Mouse (Mus musculus) bone marrow, adult 2 months (tissue): ENCODE results near the gene Hpd. TPM values are rescaled to one million over a fixed set of nuclear protein-coding genes. Genes with fewer than 3 reads are reported as not detected.

Experiments
- H3K27ac ChIP-seq: fragments of 200-500 bp; 2 replicates; pipeline ENCODE4 v1.5.1; 2012; ENCODE audit warnings: low read depth, mild to moderate bottlenecking, control low read depth, inconsistent platforms, low read length; ENCODE audit not compliant: control insufficient read depth, poor library complexity, insufficient read depth
- H3K4me1 ChIP-seq: fragments of 200-500 bp; 2 replicates; pipeline ENCODE4 v1.6.1; 2011; ENCODE audit warnings: low read length; ENCODE audit not compliant: control insufficient read depth, insufficient read depth
- H3K4me3 ChIP-seq: fragments of 200-500 bp; replicated peaks from 2 replicates; pipeline ENCODE3; 2011; ENCODE audit warnings: mild to moderate bottlenecking, low read depth, low read length, control low read depth; ENCODE audit not compliant: control insufficient read depth
- CTCF ChIP-seq: fragments of 200-500 bp; IDR thresholded peaks from 2 replicates; pipeline ENCODE4 v1.5.1; 2011; ENCODE audit warnings: low read length, control low read depth; ENCODE audit not compliant: control insufficient read depth, insufficient read depth
- POLR2A ChIP-seq: fragments of 200-500 bp; IDR thresholded peaks from 2 replicates; pipeline ENCODE4 v1.6.1; 2011; ENCODE audit warnings: low read depth, mild to moderate bottlenecking, control low read depth, low read length, borderline replicate concordance; ENCODE audit not compliant: control insufficient read depth
- whole genome bisulfite sequencing: fragments of 180-500 bp; shearing (Covaris S2); methylation state at CpG from one replicate; pipeline ENCODE4 v1.1.7; 2018; 5-methylcytosine and 5-hydroxymethylcytosine counted together
- polyA plus RNA-seq: library from polyadenylated mRNA; stranded (reverse); fragments of >200 nt; gene quantifications from 2 replicates; pipeline ENCODE4 v1.2.4, GENCODE M21; 2011; ENCODE audit warnings: low replicate concordance; ENCODE audit not compliant: missing spikeins, insufficient read depth, insufficient read length

Gene Hpd
- polyA plus RNA-seq, 1 experiment: 21.0 TPM

DNA sequence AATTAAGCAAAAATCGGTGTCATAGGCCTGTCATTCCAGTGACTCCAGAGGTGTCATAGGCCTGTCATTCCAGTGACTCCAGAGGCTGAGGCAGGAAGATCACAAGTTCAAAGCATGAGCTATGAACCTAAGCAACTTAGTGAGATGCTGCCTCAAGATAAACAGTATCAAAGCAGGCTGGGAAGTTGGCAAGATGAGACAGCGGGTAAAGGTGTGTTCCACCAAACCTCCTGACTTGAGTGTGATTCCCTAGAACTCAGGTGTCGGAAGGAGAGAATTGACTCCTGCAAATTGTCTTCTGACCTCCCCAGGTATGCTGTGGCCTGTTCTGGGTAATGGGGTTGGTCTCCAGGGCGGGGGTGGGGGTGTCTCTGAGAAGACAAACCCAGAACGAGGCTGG lies 13.2 kb downstream of the Hpd start, which contains the start of gene Psmd9:
Psmd9 (plus strand) TSS at position 130 of the 400 bp plus-strand sequence.
- 80% methylated on average over 5 of the region's 5 CpGs for WGBS
- Histone ChIP-seq H3K27ac (no peak within 1 kb of the TSS), H3K4me1 (no peaks in the 10 kb centered on the region), H3K4me3 (no peak within 1 kb of the TSS)
- TF ChIP-seq CTCF: no peak
- TF ChIP-seq POLR2A: no peak

DNA sequence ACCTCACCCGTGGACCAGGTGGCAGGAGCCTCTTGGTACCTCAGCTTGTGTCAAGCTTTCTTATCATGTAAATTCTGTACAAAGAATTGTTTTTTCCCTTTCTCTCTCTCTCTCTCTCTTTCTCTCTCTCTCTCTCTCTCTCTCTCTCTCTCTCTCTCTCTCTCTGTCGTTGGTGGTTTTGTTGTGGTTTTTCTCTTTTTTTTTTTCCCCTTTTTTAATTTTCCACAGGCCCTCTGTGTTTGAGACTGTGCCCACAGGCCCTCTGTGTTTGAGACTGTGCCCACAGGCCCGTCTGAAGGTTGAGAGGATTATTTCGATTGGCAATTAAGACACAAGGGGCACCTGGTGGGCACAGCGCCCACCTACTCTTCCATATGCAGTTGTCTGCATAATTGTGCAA lies 14.9 kb downstream of the Hpd start:
- TF ChIP-seq POLR2A: no peak
- no peak for TF ChIP-seq CTCF
- Histone ChIP-seq H3K4me3 (no peak overlapping the region), H3K4me1 (no peaks in the 10 kb centered on the region), H3K27ac (no peak overlapping the region)
- 28% methylated on average over 5 of the region's 5 CpGs for WGBS

DNA sequence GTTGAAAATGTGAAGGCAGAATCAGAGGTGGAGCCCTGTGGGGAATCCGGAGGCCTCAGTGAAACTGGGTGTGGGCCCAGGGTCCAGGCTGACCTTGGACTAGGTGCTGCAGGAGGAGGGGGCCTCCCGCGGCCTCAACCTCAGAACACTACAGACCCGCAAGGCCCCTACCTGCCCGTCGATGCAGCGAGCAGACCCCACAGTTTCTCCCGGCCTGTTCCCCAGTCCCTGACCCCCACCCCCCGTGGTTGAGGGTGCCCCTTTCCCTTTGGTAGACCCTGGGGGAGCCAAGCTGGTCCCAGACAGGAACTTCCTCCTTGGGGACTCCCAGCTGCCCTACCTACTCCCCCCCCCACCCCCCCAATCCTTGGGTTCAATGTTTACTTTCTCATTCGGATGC lies 16.1 kb downstream of the Hpd start:
- WGBS: 75% methylated on average over 10 of the region's 10 CpGs
- no peak overlapping the region for H3K27ac ChIP-seq
- H3K4me1 ChIP-seq: no peaks in the 10 kb centered on the region
- TF ChIP-seq CTCF (no peak), POLR2A (no peak)
- H3K4me3 ChIP-seq: no peak overlapping the region

DNA sequence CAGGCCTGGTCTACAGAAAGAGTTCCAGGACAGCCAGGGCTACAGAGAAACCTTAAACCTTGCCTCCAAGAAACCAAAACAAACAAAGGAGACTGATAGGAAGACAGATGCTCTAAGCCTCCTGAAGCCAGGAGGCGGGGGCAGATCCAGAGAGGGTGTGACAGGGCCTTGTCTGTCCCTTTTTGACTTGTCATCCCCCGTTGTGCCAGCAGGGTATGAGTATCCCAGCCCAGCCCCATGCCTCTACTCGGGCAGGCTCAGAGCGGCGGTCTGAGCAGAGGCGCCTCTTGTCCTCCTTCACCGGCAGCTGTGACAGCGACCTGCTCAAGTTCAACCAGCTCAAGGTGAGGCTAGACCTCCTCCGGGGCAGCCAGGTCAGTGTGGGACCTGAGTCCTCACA lies 19.6 kb downstream of the Hpd start:
- Histone ChIP-seq H3K4me1 (no peaks in the 10 kb centered on the region), H3K27ac (no peak overlapping the region), H3K4me3 (no peak overlapping the region)
- WGBS: 89% methylated on average over 9 of the region's 9 CpGs
- no peak for TF ChIP-seq CTCF
- TF ChIP-seq POLR2A: no peak

DNA sequence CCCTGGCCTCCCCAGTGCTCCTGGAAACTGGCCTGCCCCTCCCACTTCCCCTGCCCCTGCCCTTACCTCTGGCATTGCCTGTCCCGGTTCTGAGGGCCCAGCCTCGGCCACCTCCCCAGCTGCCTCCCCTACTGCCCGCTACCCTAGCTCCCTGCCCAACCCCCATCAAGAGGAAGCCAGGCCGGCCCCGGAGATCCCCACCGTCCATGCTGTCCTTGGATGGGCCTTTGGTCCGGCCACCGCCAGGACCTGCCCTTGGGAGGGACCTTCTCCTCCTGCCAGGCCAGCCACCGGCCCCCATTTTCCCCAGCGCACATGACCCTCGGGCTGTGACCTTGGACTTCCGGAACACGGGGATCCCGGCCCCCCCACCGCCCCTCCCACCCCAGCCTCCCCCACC lies 22.2 kb downstream of the Hpd start:
- Histone ChIP-seq H3K4me1 (no peaks in the 10 kb centered on the region), H3K4me3 (no peak overlapping the region), H3K27ac (no peak overlapping the region)
- WGBS: 95% methylated on average over 15 of the region's 15 CpGs
- TF ChIP-seq CTCF (no peak), POLR2A (no peak)

- no peak overlapping the region for H3K27ac ChIP-seq
- no peaks in the 10 kb centered on the region for H3K4me1 ChIP-seq
- WGBS: 97% methylated on average over 15 of the region's 15 CpGs
- H3K4me3 ChIP-seq: no peak overlapping the region
- TF ChIP-seq POLR2A: no peak
- no peak for TF ChIP-seq CTCF
These were observed 22.7 kb downstream of the Hpd start for GRCm38 (mm10) chr5:123159866-123160265.

GRCm38 (mm10) chr5:123159446-123159845 lies 23.1 kb downstream of the Hpd start:
- Histone ChIP-seq H3K4me1 (no peaks in the 10 kb centered on the region), H3K27ac (no peak overlapping the region), H3K4me3 (no peak overlapping the region)
- 93% methylated on average over 4 of the region's 4 CpGs for WGBS
- TF ChIP-seq CTCF (no peak), POLR2A (no peak)

DNA sequence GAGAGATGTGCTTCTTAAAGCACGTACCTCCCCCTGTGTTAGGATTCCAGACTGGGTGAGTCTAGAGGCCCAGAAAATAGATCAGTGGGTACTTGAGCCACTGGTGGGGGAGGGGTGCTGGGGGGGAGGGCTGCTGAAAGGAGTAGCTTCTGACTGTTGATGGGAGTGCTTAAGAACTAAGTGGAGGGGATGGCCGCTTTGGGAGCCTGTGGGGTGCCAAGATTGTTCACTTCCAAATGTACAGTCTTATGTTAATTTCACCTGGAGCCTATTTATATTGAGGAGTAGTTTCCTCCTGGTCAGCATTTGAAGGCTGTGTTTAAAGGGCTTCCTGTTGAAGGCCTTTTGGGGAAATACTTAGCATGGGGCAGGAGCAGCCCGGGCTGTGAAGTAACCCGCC lies 24.6 kb downstream of the Hpd start:
- H3K4me1 ChIP-seq: peaks cover 2% of the 10 kb centered on the region; the same call in 1 of the 2 replicates
- no peak overlapping the region for H3K27ac ChIP-seq
- WGBS: 76% methylated on average over 4 of the region's 4 CpGs
- H3K4me3 ChIP-seq: no peak overlapping the region
- TF ChIP-seq CTCF (no peak), POLR2A (no peak)

DNA sequence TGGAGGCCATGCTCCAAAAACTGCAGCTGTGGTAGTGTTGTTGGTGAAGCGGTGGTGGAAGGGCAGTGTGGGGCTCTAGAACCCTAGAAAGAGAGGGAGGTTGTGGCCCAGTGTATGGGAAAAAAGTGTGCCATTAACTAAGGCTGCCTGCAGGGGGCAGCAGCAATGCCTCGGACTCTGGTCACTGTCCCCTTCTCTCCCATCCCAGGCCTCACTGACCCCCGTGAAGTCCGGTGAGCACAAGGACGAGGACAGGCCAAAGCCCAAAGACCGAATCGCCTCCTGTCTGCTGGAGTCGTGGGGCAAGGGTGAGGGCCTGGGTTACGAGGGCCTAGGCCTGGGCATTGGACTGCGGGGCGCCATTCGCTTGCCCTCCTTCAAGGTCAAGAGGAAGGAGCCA lies 25.8 kb downstream of the Hpd start:
- TF ChIP-seq POLR2A (no peak), CTCF (peak; percentile 53)
- Histone ChIP-seq H3K4me1 (peaks cover 8% of the 10 kb centered on the region; the same call in 1 of the 2 replicates), H3K4me3 (no peak overlapping the region), H3K27ac (no peak overlapping the region)
- WGBS: 90% methylated on average over 12 of the region's 12 CpGs
